Mouse (Mus musculus) right cerebral cortex, postnatal 14 days (tissue): ENCODE measurements around the gene Hivep3.

ENCODE experiments used
- DNase-seq: peaks from one replicate; pipeline ENCODE4 v3.0.0; 2022

The Hivep3 gene

DNA sequence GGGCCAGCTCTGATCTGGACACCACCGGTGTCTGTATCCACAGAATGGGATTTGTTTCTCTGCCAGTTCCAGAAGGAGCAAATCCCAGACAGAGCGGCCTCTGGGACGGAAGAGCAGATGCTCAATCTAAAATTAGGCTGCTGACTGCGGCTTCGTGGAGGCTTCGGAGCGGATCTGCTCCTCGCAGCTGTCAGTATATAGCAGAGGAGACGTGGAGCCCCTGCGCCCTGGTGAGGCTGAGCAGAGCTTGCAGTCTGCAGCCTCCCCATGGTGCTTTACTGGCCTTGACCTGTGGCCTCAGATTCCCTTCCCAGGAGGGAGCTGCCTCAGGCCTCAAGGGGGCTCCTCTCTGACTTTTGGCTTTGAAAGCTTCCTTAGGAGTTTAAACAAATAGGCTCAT lies 290.5 kb downstream of the Hivep3 start:
- DNase-seq: peak; percentile 68

DNA sequence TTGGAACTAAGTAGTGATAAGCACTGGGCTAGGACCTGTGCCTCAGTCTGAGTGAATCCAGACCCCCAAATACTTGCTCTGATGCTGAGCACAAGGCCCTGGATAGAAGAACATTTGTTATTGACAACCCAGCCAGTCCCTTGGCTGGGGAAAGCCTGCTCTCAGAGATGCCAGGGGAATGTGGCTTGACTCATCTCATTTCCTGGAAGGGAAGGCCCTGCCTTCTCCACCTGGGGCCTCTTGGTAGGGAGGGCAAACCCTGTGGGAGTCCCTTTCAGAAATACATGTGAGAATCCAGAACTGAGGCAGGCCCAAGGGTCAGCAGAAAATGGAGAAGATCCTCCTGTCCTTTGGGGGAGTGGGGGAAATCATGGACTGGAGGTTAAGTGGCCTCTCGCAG lies 294.1 kb downstream of the Hivep3 start:
- no peak for DNase-seq

DNA sequence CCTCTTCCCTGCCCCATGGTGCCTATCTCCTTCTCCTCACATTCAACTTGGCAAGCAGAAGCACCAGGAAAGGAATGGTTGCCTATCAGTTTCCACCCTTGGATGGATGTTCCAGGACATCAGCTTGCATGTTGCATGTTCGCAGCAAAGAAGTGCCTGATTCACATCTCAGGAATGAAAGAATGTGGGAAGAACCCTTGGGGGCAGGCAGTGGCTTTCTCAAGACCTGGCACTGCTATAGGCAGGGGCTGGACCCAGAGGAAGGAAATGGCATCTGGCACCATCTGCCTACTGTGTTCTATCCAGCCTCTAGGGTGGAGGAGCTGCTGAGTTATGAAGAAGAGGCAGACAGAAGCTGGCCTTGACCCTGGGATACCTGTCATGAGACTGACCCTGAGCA lies 296.4 kb downstream of the Hivep3 start:
- DNase-seq: no peak

DNA sequence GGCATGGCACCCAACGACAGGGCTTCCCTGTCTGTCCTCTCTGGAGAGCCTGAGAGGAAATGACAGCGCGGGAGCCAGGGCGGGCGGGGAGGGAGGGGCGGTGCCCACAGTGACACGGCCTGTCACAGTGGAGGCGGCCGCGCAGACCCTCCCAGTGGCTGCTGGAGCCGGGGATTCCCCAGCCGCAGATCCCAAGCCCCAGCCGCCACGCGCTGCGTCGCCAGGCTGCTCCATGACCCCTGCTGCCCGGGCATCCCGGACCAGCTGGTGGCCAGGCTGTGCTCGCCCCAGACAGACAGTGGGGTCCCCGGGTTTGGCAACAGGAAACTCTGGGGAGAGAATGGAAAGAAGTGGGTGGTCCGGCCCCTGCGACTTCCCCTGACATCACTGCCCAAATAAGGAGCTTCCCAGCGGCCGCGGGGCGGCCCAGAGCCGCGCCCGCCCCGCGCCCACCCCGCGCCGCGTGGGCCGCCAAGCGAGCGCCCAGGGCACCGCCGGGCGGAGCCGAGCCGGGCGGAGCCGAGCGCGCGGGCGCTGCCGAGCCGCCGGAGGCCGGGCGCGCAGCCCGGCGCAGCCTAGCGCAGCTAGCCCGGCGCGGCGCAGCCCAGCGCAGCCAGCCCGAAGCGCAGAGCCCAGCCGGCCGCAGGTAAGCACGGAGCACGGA lies 298.9 kb downstream of the Hivep3 start:
- peak; percentile 67 for DNase-seq

DNA sequence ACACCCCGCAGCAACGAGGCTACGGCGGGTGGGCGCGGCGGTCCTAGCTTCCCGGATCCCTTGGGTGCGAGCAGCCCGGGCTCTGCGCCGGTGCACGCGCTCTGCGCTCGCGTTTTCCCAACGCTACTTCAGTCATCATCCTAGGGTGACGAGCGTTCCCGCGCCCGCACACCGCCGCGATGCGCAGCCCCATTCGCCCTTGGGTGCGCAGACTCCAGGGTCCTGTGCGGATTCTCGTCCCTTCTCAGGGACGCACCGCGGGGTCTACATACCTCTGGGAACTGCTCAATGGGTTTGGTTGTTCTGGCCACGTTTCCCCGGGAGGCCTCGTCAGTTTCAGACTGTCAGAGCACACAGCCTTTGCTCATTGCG lies 299.4 kb downstream of the Hivep3 start:
- no peak for DNase-seq

DNA sequence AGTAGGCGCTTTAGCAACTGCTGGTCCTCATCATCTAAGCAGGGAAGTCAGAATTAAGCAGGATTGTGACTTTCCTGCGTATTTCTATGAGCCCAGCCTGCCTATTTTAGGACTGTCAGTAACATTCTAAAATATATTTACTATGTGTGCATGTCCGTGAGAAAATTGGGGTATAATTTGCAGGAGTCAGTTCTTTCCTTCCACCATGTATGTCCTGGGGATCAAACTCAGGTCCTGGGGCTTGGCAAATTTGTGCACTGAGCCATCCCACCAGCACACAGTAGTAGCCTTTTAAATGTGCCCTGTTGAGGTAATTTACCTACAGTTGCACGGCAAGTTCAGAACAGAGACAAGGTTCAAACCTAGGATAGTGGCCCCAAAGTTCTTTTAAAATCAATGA lies 302.7 kb downstream of the Hivep3 start:
- no peak for DNase-seq

DNA sequence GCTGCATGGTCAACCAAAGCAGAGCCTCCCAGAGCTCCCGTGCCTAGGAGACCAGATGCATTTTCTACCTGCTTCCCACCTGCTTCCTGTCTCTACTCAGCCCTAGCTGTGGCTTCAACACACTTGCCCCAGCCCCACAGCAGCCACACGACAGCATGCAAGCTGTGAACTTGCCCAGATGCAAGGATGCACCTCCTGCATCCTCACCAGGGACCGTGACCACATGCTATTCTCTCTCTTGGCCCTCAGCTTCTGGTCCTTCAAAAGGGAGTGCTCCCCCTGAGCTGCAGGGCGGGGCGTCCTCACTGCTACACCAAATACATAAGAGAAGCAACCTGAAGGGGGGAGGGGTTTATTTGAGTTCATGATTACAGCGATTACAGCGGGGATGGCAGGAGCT lies 303.4 kb downstream of the Hivep3 start:
- DNase-seq: no peak

DNA sequence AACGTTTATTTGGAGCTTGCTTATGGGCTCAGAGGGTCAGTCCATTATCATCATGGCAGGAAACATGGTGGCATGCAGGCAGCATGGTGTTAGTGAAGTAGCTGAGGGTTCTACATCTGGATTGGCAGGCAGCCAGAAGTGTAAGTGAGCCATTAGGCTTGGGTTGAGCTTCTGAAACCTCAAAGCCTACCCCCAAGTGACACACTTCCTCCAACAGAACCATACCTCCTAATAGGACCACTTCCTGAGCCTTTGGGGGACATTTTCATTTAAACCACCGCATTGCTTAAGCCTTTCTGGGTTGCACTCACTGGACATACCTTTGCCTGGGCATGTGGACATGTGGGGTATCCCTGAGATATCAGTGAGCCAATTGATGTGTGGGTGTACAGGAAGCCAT lies 307.9 kb downstream of the Hivep3 start:
- DNase-seq: no peak

DNA sequence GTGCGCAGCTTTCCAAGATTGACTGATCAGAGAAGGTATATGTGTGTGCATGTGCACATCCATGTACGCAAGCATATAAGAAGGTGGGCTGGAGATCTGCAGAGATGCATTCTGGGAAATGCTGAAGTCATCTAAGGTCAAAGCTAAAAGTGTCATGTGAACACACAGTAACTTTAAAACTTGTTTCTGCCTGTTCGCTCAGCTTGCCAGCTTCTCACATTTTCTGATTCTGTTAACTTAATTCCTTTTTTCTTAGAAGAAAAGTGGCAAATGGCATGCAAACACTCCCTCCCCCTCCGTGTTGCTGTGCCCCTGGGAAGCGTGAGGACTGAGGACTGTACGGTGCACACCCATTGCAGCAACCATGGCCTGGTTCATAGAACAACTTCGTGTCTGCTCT lies 308.9 kb downstream of the Hivep3 start:
- DNase-seq: no peak

DNA sequence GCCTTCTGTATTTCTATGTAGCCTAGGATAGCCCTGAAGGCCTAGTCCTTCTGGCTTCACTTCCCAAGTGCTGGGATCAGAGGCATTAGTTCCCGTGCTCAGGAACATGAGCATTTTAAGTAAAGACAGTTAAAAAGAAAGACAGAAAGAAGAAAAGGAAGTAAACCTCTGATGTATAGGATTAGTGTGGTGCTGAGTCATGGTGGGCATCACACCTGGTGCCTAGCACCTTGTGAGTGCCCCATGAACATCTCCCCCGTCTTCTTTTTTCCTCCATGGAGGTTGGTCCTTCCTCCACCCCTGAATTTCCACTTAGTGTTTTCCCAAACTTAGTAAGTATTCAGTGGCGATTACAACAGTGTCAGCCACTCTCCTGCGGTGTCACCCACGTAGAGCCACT lies 311.0 kb downstream of the Hivep3 start:
- no peak for DNase-seq

DNA sequence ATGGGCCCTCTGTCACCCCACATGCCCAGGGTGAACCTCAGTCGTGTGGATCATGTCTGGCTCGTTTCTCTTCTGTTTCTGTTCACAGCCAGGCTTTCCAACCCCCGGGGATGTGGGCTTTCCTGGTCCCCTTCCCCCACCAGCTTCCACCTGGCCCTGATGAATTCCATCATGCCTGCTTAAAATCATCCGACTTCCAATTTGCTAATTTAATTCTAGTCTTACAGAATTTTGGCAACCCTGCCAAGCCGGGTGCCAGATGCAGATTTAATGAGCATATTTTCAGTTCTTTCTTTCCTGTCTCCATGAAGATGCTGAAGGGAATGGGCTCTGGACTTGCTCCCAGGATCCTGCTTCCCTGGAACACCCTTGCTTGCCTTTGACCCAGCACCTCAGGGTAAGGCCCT lies 311.6 kb downstream of the Hivep3 start:
- DNase-seq: peak; percentile 72

DNA sequence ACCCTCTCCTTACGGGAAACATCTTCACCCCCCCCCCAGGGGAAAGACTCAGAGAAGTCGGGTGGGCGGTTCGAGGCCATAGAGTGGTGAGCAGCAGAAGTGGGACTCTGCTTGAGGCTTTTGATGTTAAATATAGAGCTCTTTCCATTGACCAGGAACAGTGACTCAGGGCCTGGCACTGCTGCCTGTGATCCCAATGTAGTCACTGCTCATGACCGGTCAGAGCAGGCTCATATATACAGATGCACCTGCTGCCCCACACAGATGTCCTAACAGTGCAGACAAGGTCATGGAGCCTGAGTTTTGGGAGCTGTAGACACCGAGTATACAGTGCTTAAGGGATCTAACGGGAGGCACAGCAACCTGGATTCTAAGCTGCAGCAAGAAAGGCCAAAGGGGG lies 312.3 kb downstream of the Hivep3 start:
- DNase-seq: no peak

DNA sequence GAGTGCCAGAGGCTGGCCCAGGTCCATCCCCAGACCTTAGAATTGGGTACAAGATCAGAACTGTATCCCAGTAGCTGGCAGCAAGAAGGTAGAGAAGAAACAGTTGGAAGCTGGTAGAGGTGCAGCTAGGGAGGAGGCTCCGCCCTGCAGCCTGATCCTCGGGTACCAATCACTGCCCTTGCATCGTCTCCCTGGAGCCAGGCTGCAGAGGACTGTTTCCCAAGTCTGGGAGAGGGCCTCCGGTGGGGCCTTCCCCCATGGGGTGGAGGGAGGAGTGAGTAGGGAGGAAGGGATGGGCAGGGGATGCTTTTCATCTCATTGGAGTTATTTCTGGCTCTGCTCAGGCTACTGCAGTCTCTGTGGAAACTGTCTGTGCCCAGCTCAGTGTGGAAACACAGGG lies 313.5 kb downstream of the Hivep3 start:
- no peak for DNase-seq

DNA sequence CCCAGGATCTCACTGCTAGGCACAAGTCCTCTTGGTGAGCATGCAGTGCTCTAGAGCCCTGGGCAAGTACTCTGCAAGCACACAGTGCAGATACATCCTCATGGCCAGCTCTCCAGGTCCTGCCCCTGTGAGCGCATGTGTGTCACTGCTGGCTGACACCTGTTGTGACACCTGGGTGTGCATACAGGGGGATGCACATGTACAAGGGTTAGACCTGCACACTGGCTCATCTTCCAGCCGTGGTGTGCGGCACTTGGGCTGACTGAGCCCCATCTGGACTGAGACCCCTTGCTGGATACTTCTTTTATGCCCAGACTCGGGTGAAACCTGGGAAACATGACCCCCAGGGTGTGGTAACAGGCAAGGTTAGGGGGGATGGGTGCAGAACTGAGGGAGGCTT lies 314.7 kb downstream of the Hivep3 start:
- no peak for DNase-seq

DNA sequence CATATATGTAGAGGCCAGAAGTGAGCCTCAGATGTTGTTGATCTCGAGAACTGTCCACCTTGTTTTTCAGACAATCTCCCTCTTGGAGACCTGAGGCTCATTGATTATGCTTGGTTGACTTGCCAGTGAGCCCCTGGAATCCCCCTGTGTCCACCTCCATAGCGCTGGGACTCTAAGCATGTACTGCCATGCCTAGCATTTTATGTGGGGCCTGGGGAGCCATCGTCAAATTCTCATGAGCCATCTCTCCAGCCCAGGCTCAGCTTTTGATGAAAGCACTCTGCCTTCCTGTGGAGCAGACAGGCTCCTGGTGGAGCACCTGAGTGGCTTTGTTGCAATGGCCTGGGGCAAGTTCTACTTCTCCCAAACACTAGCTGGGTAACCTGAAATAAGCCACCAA lies 316.3 kb downstream of the Hivep3 start:
- no peak for DNase-seq

DNA sequence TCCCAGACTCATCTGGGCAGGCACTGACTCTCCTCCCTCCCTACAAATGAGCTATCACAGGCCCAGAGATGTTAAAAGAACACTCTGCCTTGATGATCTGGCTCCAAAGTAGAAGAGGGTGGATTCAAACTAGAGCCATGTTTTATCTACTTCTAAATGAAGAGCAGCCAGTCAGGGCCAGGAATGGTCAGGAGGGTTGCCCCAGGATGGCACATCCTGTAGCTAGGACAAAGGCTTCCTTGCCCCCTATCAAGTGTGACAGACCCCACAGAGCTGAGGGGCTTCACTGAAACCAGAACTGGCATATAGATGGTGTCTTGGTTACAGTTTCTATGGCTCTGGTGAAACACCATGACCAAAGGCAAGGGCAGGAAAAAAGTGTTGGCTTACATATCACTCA lies 318.9 kb downstream of the Hivep3 start:
- no peak for DNase-seq

DNA sequence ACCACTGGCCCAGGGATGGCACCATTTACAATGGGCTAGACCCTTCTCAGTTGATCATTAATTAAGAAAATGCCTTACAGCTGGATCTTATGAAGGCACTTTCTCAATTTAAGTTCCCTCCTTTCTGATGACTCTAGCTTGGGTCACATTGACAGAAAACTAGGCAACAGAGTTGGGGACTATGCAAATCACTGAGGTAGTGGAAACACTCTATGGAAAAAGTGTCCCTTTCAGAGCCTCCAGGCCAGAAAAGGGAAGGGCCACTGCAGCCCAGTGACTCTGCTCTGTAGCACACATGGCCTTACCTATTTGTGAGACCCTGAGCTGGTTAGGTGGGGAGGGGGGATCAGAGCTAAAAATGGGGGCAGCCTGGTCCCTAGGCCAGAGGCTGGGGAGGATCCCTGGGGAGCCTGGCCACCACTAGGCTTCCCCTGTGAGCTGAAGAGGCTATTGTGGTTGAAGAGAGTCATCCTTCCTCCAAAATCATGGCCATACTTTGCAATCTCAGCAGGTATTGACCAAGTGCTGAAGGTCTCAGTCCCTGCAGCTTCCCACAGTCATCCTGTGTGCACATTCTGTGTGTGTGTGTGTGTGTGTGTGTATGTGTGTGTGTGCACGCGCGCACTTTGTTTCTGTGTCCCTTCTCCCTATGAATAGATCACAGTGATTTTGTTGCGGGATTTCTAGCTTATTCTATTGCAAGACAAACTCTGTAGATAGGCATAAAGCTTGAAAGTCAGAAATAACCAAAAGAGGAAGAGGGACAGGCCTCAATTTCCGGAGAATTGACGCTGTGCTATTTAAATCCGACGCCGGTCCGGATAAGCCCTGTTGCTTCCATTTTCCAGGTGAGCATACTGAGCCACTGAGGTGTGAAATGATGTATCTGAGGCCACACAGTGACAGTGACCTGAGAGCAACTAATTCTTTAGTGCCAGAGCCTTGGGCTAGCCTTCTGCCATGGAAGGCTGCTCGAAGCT lies 319.7 kb downstream of the Hivep3 start:
- no peak for DNase-seq

DNA sequence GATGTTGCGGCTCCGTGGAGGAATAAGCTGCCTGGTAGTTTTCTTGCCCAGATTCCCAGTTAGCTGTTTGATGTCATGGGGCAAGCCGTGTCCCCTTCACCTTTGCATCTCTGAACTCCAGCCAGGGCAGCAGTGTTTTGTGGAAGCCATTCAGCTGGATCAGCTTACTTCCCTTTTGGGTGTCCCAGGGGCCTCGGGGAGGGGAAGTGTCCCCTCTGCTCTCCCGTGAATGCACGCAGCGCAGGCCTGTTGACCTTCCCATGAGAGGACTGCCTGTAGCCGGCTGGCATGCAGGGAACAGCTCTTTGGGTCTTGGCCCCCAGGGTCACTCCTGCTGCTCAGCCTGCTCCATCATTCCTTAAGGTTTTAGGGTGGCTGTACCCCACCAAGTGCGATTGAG lies 320.6 kb downstream of the Hivep3 start:
- DNase-seq: no peak

DNA sequence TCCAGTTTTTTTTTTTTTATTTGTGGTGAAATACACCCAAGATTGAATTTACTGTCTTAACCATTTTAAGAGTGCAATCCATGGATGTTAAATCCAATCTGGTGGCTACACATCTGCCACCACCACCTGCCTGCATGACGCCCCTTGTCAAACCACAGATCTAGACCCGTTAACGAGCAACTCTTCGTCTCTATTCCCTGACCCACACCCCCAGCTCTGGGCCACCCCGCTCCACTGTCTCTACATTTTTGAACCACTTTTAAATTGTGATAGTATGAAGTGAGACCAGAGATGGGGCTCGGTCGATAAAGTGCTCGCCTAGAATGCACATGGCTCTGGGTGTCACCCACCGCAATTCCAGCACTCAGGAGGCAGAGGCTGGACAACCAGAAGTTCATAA lies 322.9 kb downstream of the Hivep3 start:
- no peak for DNase-seq

DNA sequence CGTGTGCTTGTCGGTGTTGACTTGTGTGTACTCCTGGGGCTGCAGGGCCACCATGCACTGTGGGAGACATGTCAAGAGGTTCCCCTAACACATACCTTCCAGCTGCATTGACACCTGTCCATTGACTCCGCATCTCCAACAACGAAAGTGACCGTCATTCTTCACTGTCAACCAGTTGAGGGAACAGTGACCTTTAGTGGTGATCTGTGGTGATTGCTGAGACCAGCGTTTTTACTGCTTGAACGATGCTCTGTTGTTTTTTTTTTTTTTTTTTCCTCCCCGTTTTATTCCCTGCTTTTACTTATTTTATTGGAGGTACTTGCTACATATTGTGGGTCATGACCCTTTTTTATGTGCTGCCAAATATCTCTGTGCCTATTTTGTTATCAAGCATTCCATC lies 323.9 kb downstream of the Hivep3 start:
- no peak for DNase-seq

DNA sequence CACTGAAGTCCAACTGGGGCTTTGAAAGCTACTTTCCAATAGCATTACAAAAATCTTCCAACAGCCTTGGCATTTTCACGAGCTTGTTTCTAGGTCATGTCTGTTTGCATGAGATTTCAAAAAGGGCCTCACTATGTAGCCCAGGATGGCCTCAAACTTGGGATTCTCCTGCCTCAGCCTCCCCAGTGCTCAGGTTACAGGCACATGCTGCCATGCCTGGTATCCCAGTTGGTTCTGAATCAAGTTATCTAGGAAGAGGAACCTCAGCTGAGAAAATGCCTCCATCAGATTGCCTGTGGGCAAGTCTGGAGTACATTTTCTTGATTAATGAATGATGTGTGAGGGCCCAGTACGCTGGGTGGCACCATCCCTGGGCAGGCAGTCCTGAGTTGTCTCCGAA lies 324.6 kb downstream of the Hivep3 start:
- DNase-seq: no peak

DNA sequence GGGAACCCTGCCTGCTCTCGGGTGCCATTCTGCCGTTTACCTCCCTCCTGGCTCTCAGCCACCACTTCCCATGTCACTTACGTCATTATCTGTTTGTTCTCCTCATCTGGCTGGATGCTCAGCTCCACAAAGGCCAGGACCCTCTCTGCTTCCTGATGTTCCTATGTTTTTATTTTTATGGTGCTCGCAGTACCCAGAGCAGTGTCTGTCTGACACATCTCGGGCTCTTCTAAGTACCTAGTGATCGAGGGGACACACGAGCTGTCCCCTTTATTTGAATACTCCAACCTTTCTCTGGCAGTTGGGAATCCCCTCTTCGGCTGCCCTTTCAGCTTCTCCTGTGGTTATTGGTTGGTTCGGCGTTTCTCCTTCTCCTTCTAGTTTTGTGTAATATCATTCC lies 325.2 kb downstream of the Hivep3 start:
- no peak for DNase-seq

DNA sequence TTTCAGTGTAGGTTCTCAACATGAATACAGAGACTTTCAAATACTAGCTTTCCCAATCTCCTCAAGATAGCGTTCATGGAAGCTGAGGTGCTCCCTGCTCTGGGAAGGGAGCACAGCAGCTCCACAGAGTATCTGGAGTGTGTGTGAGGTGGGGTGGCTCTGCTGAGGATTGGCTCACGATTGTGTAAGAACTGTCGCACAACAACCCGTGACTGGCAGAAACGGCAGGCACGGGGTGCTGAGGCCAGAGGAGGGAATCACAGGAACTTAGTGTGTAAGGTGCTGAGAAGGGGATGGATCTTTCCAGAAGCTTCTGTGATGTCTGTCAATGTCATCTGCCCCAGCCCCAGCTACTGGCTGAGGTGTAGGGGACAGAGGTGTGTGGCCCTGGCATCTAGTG lies 328.1 kb downstream of the Hivep3 start:
- no peak for DNase-seq

DNA sequence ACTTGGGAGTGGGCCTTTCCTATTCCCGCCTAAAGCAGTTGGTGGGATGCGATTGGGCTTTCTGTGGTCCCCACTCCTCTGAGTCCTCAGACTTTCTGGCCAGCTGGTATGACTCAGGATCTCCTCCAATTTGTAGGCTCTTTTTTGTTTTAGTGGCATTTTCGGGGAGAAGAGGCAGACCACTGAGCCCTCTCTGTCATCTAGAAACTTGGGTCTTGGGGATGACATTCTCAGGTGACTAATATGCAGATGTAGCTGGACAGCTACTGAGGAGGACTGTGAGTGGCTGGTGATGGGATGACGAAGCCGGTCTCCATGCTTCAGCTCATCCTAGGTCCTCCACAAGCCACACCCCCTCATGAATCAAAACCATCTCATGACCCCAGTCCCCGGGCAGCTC lies 328.6 kb downstream of the Hivep3 start:
- no peak for DNase-seq

DNA sequence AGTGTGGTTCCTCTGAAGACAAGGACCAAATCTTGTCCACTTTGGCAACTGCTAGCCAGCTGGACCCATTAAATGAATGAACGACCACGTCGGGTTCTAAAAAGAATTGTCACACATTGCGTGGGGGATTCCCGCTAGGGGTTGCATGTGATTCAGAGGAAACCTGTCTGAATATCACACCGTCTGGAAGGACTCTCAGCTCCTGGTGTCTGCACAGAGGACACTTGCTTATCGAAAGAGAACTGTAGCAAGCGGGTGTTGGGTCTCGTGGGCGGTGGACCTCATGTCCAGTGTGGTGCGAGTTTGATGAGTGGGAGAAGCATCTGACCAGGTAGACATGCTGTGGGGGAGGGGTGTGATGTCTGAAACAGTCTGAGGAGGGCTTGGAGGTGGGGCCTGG lies 329.2 kb downstream of the Hivep3 start:
- no peak for DNase-seq
